Mouse (Mus musculus) heart, postnatal 0 days (tissue): Measurements from ENCODE around the gene Gsk3a.

Experiments
- CTCF ChIP-seq: IDR thresholded peaks from 2 replicates; pipeline ENCODE4 v1.5.1; 2016; ENCODE audit warnings: antibody characterized with exemption, control low read depth, low read depth
- EP300 ChIP-seq: IDR thresholded peaks from 2 replicates; pipeline ENCODE4 v1.6.1; 2016; ENCODE audit warnings: antibody characterized with exemption, low read depth

- TF ChIP-seq CTCF (no peak), EP300 (no peak)
Observed at GRCm38 (mm10) chr7:25205355-25206093, 32.1 kb downstream of the Gsk3a start.
